Mouse (Mus musculus) small intestine, adult 2 months (tissue): ENCODE data around the gene Dnlz. TPM values are rescaled to one million over a fixed set of nuclear protein-coding genes. Genes with fewer than 3 reads are reported as not detected.
A peak's percentile ranks its signal among the peaks of the same experiment; 100 is the strongest.

Experiments
- H3K27ac ChIP-seq: fragments of 200-500 bp; 2 replicates; pipeline ENCODE4 v1.5.1; 2012; ENCODE audit warnings: low read depth, low read length, control low read depth, inconsistent platforms; ENCODE audit not compliant: insufficient read depth
- H3K27me3 ChIP-seq: fragments of 200-500 bp; 2 replicates; pipeline ENCODE4 v1.6.1; 2012; ENCODE audit warnings: mild to moderate bottlenecking, moderate library complexity, low read length, inconsistent platforms; ENCODE audit not compliant: control insufficient read depth, insufficient read depth
- H3K36me3 ChIP-seq: fragments of 200-500 bp; 2 replicates; pipeline ENCODE4 v1.6.1; 2012; ENCODE audit warnings: mild to moderate bottlenecking, low read length, control low read depth, inconsistent platforms; ENCODE audit not compliant: control insufficient read depth, insufficient read depth
- H3K4me1 ChIP-seq: fragments of 200-500 bp; 2 replicates; pipeline ENCODE4 v1.6.1; 2012; ENCODE audit warnings: low read length, inconsistent platforms, mixed read lengths; ENCODE audit not compliant: control insufficient read depth, insufficient read depth, insufficient read length
- H3K4me3 ChIP-seq: fragments of 200-500 bp; 2 replicates; pipeline ENCODE4 v1.5.1; 2012; ENCODE audit warnings: low read depth, mild to moderate bottlenecking, control low read depth, inconsistent platforms, low read length, moderate library complexity
- CTCF ChIP-seq: fragments of 200-500 bp; IDR thresholded peaks from 2 replicates; pipeline ENCODE4 v1.5.1; 2012; ENCODE audit warnings: low read depth, mild to moderate bottlenecking, control low read depth, inconsistent platforms, low read length, moderate library complexity, mixed read lengths; ENCODE audit not compliant: insufficient replicate concordance, insufficient read length; ENCODE audit errors: extremely low read depth
- POLR2A ChIP-seq: fragments of 200-500 bp; IDR thresholded peaks from 2 replicates; pipeline ENCODE4 v1.6.1; 2012; ENCODE audit warnings: low read depth, mild to moderate bottlenecking, control low read depth, inconsistent platforms, low read length, moderate library complexity
- WGBS: fragments of 180-500 bp; shearing (Covaris S2); methylation state at CpG from one replicate; pipeline ENCODE4 v1.1.7; 2018; 5-methylcytosine and 5-hydroxymethylcytosine counted together
- polyA plus RNA-seq: library from polyadenylated mRNA; depleted of rRNA; stranded (reverse); fragments of >200 nt; gene quantifications from 2 replicates; pipeline ENCODE4 v1.2.3, GENCODE M21; 2012

The Dnlz gene
- polyA plus RNA-seq, 1 experiment = 23.7 TPM

DNA sequence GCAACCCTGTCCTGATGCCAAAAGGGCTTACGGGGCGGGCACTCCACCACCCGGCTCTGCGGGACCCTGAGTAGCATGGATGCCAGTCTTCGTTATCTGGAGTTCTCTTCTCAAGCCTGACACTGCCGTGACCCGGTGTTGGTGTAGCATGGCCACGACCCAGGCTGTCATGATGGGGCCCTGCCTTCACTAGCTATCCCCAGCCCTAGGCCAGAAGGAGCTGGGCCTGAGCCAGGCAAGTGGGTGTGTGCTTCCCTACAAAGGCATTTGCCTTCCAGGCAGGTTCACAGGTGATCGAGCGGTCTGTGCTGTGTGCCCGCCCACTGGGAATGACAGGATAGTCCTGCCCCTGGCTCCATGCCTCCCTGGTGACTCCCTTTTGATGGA is 36.0 kb downstream of the Dnlz start:
- no peaks in the 10 kb centered on the region; the same call in none of the 2 replicates for H3K4me1 ChIP-seq
- 1% methylated on average over 11 of the region's 11 CpGs for WGBS
- H3K36me3 ChIP-seq = no peaks in the 10 kb centered on the region
- H3K4me3 ChIP-seq = peak overlapping the region; percentile 74
- TF ChIP-seq POLR2A (no peak), CTCF (no peak)
- H3K27ac ChIP-seq = peak overlapping the region; percentile 18; the same call in 1 of the 2 replicates
- H3K27me3 ChIP-seq = no peaks in the 10 kb centered on the region

DNA sequence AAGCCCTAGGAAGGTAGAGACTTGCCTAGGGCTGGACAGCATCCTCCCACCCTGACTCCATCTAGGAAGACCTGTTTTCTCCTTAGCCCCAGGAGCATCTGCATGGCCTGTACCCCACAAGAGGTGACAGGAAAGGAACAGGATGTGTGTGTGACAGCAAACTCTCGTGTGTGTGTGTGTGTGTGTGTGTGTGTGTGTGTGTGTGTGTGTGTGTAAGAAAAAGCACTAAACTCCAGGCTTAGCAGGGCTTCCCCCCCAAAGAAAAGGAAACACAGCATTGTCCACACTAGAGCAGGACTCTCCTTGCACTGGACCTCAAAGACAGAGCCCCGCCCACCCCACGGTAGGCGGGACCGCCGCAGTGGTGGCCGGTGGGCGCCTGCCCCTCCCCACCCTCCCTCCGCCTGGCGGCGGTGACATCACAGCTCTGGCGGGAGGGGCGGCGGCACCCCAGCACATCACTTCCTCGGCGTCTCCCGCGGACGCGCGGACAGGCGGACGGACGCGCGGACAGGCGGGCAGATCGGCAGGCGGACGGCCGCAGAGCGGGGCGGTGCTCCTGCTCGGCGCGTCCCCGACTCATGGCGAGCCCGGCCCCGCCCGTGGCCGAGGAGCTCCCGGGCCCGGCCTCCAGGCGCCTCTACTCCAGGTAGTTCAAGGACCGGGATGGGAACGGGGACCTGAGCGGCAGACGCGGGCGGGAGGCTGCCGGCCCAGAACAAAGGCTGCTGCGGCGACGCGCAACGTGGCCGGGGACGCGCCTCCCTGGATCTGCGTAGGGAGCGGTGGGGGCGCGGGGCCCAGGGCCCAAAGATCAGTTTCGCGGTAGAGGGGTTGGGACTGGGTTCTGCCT is 36.6 kb downstream of the Dnlz start, which contains the start of gene Gpsm1:
TSS of gene Gpsm1 (plus strand) at position 444 of the 853 bp plus-strand sequence.
- under 1% methylated on average over 66 of the region's 66 CpGs for WGBS

DNA sequence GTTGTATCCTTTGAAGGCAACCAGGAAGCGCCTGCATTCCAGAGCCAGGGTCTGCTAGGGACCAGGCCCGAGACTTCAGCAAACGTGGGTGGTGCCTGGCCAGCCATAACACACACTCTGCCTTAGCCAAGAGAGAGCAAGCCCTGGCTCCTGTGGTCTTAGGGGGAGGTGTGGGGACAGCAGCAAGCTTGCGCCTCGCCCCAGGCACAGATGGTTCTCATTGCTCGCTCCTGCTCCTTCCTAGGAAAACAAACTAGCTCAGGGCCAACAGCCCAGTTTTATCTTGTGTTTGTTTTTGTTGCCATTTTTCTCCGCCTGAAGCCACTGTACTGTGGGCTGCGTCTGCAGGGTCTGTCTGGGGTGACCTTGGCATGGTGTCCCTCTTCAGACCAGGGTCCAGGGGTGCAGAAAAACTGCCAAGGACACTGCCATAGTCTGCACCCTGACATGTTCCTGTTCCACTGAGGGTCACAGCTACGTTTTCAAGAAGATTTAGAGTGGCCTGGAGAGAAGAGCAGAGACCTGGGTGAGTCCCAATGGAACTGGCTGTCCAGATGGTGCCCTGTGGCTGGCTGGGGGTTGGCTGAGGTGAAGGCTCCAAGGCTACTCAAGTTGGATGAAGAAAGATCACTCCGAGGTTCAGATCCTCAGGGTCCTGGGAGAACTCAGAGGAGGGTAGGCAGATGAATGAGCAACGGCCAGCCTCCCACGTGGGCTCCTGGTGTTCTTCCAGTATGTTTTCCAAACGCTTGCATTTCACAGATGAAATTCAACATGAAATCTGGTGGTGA is 37.4 kb downstream of the Dnlz start:
- TF ChIP-seq CTCF (no peak), POLR2A (no peak)
- H3K36me3 ChIP-seq = no peaks in the 10 kb centered on the region
- WGBS = 67% methylated on average over 13 of the region's 13 CpGs
- H3K27ac ChIP-seq = peak overlapping the region; percentile 35; the same call in 1 of the 2 replicates
- no peaks in the 10 kb centered on the region for H3K27me3 ChIP-seq
- H3K4me1 ChIP-seq = no peaks in the 10 kb centered on the region; the same call in none of the 2 replicates
- no peak overlapping the region for H3K4me3 ChIP-seq

More for the DNA sequence above, 36.6 kb downstream of the Dnlz start, which contains the start of gene Gpsm1:
- no peaks in the 10 kb centered on the region for H3K27me3 ChIP-seq
- no peaks in the 10 kb centered on the region for H3K36me3 ChIP-seq
- H3K4me1 ChIP-seq = no peaks in the 10 kb centered on the region; the same call in none of the 2 replicates
- TF ChIP-seq POLR2A (peak; percentile 35; the same call in 1 of the 2 replicates), CTCF (no peak)
- H3K4me3 ChIP-seq = peak within 1 kb of the TSS; percentile 74
- H3K27ac ChIP-seq = peak within 1 kb of the TSS; percentile 35

DNA sequence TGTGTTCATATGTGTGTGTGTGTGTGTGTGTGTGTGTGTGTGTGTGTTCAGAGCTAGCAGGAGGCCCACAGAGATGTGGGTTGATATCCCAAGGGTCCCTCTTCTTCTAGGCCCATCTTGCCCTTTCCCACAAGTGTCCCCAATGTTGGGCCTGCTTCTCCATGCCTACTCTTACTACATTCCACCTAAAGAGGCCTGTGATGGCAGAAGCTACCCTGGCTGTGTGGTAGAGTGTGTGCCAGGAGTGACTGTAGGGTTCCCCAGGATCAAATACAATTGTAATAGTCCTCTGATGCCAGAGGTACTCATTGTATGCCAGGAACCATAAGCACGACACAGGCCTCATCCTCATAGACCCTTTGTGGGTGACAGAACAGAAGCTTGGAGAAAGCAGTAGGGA is 38.5 kb downstream of the Dnlz start:
- H3K4me3 ChIP-seq = no peak overlapping the region
- H3K27me3 ChIP-seq = no peaks in the 10 kb centered on the region
- H3K36me3 ChIP-seq = no peaks in the 10 kb centered on the region
- no peaks in the 10 kb centered on the region; the same call in none of the 2 replicates for H3K4me1 ChIP-seq
- 91% methylated on average over 1 of the region's 1 CpGs for WGBS
- no peak overlapping the region for H3K27ac ChIP-seq
- TF ChIP-seq POLR2A (no peak), CTCF (no peak)

DNA sequence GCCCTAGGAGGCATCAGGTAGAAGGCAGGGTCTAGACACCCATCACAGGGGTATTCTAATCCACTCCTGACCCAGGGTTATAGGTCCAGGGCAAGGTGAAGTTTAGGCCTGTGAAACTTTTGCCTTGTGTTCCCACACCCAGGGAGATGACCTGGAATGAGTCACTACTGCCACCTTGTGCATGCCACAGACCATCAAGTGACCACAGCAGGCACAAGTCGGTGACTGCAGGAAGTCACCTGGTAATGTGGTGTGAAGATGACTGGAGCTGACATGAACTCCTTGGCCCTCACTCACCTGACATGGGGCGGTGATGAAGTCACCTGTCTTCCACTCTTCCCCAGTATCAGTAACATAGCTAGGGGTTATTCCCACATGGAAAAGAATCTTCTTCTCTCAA is 39.1 kb downstream of the Dnlz start:
- Histone ChIP-seq H3K4me3 (no peak overlapping the region), H3K4me1 (no peaks in the 10 kb centered on the region; the same call in none of the 2 replicates), H3K36me3 (no peaks in the 10 kb centered on the region), H3K27me3 (no peaks in the 10 kb centered on the region), H3K27ac (no peak overlapping the region)
- TF ChIP-seq POLR2A (no peak), CTCF (peak; percentile 18; the same call in 1 of the 2 replicates)
- 54% methylated on average over 2 of the region's 2 CpGs for WGBS

DNA sequence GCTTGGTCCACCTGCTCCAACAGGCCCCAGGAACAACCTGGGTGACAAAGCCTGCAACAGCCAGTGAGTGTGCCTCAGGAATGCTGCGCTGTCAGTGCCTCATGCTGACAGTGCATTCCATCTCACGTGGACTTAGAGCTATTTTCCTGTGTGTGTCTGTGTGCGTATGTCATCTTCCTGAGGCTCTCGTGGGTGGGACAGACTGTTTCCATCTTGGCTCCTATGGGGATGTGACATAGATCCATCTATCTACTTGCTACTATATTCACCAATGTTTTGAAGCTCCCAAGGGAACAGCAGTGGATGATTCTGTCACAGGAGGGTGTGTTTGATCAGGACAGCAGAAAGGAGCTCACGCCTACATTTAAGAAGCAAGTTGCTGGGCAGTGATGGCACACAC is 40.0 kb downstream of the Dnlz start:
- Histone ChIP-seq H3K27ac (no peak overlapping the region), H3K4me1 (no peaks in the 10 kb centered on the region; the same call in none of the 2 replicates), H3K27me3 (no peaks in the 10 kb centered on the region), H3K36me3 (no peaks in the 10 kb centered on the region), H3K4me3 (no peak overlapping the region)
- TF ChIP-seq CTCF = no peak
- WGBS = 72% methylated on average over 5 of the region's 5 CpGs

DNA sequence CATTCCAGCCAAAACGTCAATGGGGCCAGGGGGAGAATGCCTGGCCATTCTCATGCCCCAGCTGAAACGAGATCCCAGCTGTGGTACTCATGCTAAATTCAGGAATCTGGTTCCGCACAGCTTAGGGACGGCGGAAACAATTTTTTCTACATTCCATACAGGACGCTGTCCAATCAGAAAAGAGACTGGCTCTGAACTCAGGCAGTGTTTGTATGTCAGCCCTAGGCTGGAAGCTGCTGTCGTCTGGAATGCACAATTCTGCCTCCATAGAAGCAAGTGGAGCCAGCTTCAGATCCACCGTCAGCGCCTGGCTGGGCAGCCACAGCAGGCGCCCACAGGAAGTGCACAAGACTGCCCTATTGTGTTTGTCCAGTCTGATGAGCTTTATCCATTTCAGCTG is 42.2 kb downstream of the Dnlz start:
- WGBS = 57% methylated on average over 10 of the region's 10 CpGs
- Histone ChIP-seq H3K4me1 (no peaks in the 10 kb centered on the region; the same call in 1 of the 2 replicates), H3K4me3 (no peak overlapping the region), H3K27me3 (no peaks in the 10 kb centered on the region), H3K27ac (0 out of 2 replicates have a peak overlapping the region, but pooled peaks have one; percentile 24), H3K36me3 (no peaks in the 10 kb centered on the region)
- TF ChIP-seq POLR2A (no peak), CTCF (no peak)
